Mouse (Mus musculus): ENCODE data around the gene Ly6g6d.

DNA sequence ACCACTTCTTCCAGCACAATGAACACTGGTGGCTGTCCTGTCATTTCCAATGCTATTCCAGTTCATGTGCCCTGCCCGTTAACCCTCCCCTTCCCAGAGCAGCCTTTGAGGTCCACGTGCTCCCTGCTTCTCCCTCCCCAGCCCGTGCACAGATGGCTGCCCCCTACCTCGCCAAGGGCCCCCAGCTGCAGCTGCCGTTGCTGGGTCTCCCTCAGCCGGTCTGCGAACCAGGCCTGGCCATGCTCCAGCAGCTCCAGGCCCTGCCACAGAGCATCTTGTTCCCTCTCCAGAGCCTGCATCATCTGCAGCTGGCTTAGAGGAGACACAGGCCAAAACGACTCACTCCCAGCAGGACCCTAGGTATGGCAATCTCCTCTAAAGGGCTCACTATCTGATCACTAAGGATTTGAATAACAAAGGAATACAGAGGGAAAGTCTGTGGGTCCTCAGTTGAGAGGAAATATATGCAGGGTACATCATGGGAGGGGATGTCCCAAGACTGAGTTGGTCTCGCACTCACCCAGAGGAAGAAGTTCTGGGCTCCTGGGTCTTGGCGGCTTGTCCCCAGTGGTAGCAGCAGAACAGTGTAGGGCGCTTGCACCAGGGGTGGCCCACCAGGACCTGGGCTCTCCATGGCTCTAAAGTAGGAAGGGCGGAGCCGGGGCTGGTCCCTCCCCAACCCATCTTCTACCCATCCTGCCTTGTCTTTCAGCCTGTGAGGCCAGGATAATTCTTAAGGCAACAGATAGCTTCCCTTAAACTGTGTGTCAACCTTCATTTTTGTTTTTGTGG is 50.4 kb downstream of the Ly6g6d start, which contains the start of gene Sapcd1:
- peak; percentile 7; the same call in 1 of the 2 replicates for TF ChIP-seq CTCF (IDR thresholded peaks at IDR 0.05; ENCODE audit: extremely low read depth, insufficient read depth, insufficient read length, insufficient replicate concordance)
- no peak for TF ChIP-seq POLR2A (IDR thresholded peaks at IDR 0.05; ENCODE audit: low read depth, low read length)

Data from spleen, adult 2 months (tissue).